Mouse (Mus musculus) forebrain, embryonic 13.5 days (tissue): ENCODE results near the gene Tert. TPM values are rescaled to one million over a fixed set of nuclear protein-coding genes. Genes with fewer than 3 reads are reported as not detected.

ENCODE experiments used
- ATAC-seq: fragments of 200-750 bp; cut with Nextera tagmentation; 2 replicates; pipeline ENCODE4 v1.8.0; 2017
- H3K27ac ChIP-seq: fragments of 300-500 bp; sonication (generic); 2 replicates; pipeline ENCODE4 v1.5.1; 2015; ENCODE audit warnings: inconsistent platforms, mild to moderate bottlenecking, moderate library complexity
- H3K27me3 ChIP-seq: fragments of 300-500 bp; sonication (generic); 2 replicates; pipeline ENCODE4 v1.6.1; 2015; ENCODE audit warnings: mild to moderate bottlenecking, inconsistent platforms
- H3K36me3 ChIP-seq: fragments of 300-500 bp; sonication (generic); 2 replicates; pipeline ENCODE4 v1.6.1; 2015; ENCODE audit warnings: mild to moderate bottlenecking, inconsistent platforms; ENCODE audit not compliant: poor library complexity, severe bottlenecking
- H3K4me1 ChIP-seq: fragments of 300-500 bp; sonication (generic); 2 replicates; pipeline ENCODE4 v1.6.1; 2015; ENCODE audit warnings: inconsistent platforms
- H3K4me2 ChIP-seq: fragments of 300-500 bp; sonication (generic); 2 replicates; pipeline ENCODE4 v1.6.1; 2015; ENCODE audit warnings: inconsistent platforms, mild to moderate bottlenecking, moderate library complexity
- H3K4me3 ChIP-seq: fragments of 300-500 bp; sonication (generic); 2 replicates; pipeline ENCODE4 v1.5.1; 2015; ENCODE audit warnings: mild to moderate bottlenecking, inconsistent platforms
- H3K9ac ChIP-seq: fragments of 300-500 bp; sonication (generic); 2 replicates; pipeline ENCODE4 v1.6.1; 2015; ENCODE audit warnings: mild to moderate bottlenecking, inconsistent platforms
- H3K9me3 ChIP-seq: fragments of 300-500 bp; sonication (generic); replicated peaks from 2 replicates; pipeline ENCODE4 v1.6.1; 2016; ENCODE audit warnings: inconsistent platforms
- WGBS: fragments of 180-500 bp; shearing (Covaris S2); methylation state at CpG from one replicate; pipeline ENCODE4 v1.1.7; 2015; 5-methylcytosine and 5-hydroxymethylcytosine counted together
- polyA plus RNA-seq: library from polyadenylated mRNA; unstranded; fragments of >200 nt; fragmentation: Nextera tagmentation; extraction: Ambion mirVana; gene quantifications from 2 replicates; pipeline ENCODE4 v1.2.1, GENCODE M21; 2015

The Tert gene
- 5.6 and 5.9 TPM in 2 replicates for polyA plus RNA-seq

GRCm38 (mm10) chr13:73626745-73627549, at the start of gene Tert:
TSS of gene Tert (plus strand) at chr13:73626911.
- peaks cover 8% of the 10 kb centered on the region for H3K36me3 ChIP-seq
- WGBS: 8% methylated on average over 47 of the region's 47 CpGs
- peak; percentile 88 for ATAC-seq
- H3K27me3 ChIP-seq: no peaks in the 10 kb centered on the region
- peak within 1 kb of the TSS; percentile 55 for H3K4me3 ChIP-seq
- H3K9me3 ChIP-seq: no peaks in the 10 kb centered on the region
- H3K4me2 ChIP-seq: peak within 1 kb of the TSS; percentile 76
- no peak within 1 kb of the TSS for H3K27ac ChIP-seq
- H3K4me1 ChIP-seq: peaks cover 36% of the 10 kb centered on the region
- H3K9ac ChIP-seq: peak within 1 kb of the TSS; percentile 76

- H3K4me2 ChIP-seq: no peak overlapping the region
- H3K36me3 ChIP-seq: no peaks in the 10 kb centered on the region
- no peak overlapping the region for H3K9ac ChIP-seq
- H3K4me3 ChIP-seq: no peak overlapping the region
- 76% methylated on average over 2 of the region's 2 CpGs for WGBS
- no peaks in the 10 kb centered on the region for H3K4me1 ChIP-seq
- H3K27ac ChIP-seq: no peak overlapping the region
- no peaks in the 10 kb centered on the region for H3K27me3 ChIP-seq
- no peak for ATAC-seq
- H3K9me3 ChIP-seq: no peaks in the 10 kb centered on the region
Measured at GRCm38 (mm10) chr13:73577277-73577676, 49.4 kb upstream of the Tert start.

DNA sequence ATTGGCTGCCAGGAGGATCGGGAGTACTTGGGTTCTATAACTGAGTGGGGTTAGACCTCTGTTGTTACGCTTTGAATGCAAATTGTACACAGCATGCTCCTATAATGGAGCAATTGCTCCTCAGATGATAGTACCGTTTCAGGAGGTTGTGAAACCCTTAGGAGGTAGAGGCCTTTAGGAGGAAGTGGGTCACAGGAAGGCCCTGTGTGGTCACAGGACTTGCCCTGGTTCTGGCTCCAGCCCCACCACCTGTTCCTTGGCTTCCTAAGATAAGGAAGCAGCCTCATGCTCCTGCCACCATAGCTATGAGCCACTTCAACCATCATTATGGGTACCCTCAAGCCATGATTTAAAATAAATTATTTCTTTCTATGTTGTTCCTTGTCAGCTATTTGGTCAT, 35.2 kb upstream of the Tert start:
- H3K9me3 ChIP-seq: no peaks in the 10 kb centered on the region
- ATAC-seq: no peak
- H3K4me1 ChIP-seq: no peaks in the 10 kb centered on the region
- peaks cover 9% of the 10 kb centered on the region; the same call in 1 of the 2 replicates for H3K27me3 ChIP-seq
- H3K36me3 ChIP-seq: no peaks in the 10 kb centered on the region
- H3K4me2 ChIP-seq: no peak overlapping the region
- H3K27ac ChIP-seq: no peak overlapping the region
- H3K9ac ChIP-seq: no peak overlapping the region
- no peak overlapping the region for H3K4me3 ChIP-seq
- WGBS: 81% methylated on average over 3 of the region's 3 CpGs

DNA sequence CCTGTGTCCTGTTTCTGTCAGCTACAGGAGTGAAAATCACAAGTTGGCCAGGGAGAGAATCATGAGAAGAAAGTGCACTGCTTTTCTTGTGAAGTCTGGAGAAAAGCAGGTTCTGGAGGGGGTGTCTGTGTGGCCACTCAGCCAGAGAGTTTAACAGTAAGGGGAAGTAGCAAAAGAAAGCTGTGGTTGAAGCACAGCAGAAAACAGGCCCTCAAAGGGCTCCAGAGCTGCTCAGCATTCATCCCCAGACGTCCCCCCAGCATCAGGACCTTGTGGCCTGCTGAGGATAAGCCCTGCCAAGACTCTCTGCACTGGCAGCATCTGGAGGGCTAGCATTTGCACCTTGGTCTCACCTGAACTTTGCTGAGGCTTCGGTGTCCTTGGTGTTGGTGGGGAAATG, 34.2 kb upstream of the Tert start:
- Histone ChIP-seq H3K4me1 (no peaks in the 10 kb centered on the region), H3K27ac (no peak overlapping the region), H3K9ac (no peak overlapping the region), H3K27me3 (peaks cover 10% of the 10 kb centered on the region; the same call in 1 of the 2 replicates), H3K9me3 (no peaks in the 10 kb centered on the region), H3K36me3 (no peaks in the 10 kb centered on the region), H3K4me3 (no peak overlapping the region), H3K4me2 (no peak overlapping the region)
- no peak for ATAC-seq
- 38% methylated on average over 2 of the region's 2 CpGs for WGBS

DNA sequence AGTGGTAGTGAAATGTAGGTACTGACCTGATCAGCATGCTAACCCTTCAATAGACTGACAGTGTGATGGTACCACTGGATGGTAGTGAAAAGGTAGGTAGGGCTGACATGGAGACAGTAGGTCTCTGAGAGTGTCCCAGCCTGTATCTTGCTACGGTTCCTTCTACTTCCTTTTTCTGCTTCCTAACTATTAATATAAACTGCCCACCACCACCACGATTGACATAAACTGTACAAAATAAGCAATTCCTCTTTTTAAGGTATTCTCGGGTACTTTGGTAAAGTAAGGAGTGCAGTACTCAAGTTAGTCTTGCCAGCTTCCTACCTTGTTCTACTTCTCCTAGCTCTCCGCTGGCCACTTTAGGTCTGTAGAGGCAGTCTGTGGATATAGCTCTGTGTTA, 30.4 kb upstream of the Tert start:
- Histone ChIP-seq H3K36me3 (no peaks in the 10 kb centered on the region), H3K9ac (no peak overlapping the region), H3K27ac (no peak overlapping the region), H3K9me3 (no peaks in the 10 kb centered on the region), H3K4me1 (no peaks in the 10 kb centered on the region), H3K4me2 (no peak overlapping the region), H3K27me3 (peaks cover 10% of the 10 kb centered on the region; the same call in 1 of the 2 replicates), H3K4me3 (no peak overlapping the region)
- no peak for ATAC-seq
- 82% methylated on average over 4 of the region's 4 CpGs for WGBS

- Histone ChIP-seq H3K9ac (no peak overlapping the region), H3K27me3 (peaks cover 7% of the 10 kb centered on the region; the same call in 1 of the 2 replicates), H3K4me2 (no peak overlapping the region), H3K36me3 (no peaks in the 10 kb centered on the region), H3K27ac (no peak overlapping the region), H3K9me3 (no peaks in the 10 kb centered on the region), H3K4me1 (peaks cover 17% of the 10 kb centered on the region), H3K4me3 (no peak overlapping the region)
- no peak for ATAC-seq
- WGBS: 79% methylated on average over 4 of the region's 4 CpGs
Measured at GRCm38 (mm10) chr13:73600217-73600616, 26.5 kb upstream of the Tert start.

DNA sequence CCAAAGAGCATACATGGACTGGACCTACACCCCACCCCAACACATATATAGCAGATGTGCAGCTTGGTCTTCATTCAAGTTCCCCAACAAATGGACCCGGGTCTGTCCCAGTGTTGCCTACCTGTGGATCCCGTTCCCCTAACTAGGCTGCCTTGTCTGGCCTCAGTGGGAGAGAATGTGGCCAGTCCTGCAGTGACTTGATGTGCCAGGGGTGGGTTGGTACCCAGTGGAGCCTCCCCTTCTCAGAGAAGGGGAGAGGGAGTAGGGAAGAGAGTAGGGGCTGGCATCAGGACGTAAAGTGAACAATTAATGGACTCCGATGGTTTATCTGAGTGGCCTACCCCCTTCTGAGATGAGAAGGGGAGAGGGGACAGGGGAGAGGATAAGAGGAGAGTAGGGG, 23.7 kb upstream of the Tert start:
- Histone ChIP-seq H3K36me3 (peaks cover 25% of the 10 kb centered on the region), H3K4me3 (peak overlapping the region; percentile 77), H3K4me1 (peaks cover 19% of the 10 kb centered on the region), H3K27me3 (no peaks in the 10 kb centered on the region), H3K27ac (no peak overlapping the region), H3K9me3 (no peaks in the 10 kb centered on the region), H3K4me2 (peak overlapping the region; percentile 87), H3K9ac (peak overlapping the region; percentile 85)
- no peak for ATAC-seq
- WGBS: 46% methylated on average over 4 of the region's 4 CpGs

DNA sequence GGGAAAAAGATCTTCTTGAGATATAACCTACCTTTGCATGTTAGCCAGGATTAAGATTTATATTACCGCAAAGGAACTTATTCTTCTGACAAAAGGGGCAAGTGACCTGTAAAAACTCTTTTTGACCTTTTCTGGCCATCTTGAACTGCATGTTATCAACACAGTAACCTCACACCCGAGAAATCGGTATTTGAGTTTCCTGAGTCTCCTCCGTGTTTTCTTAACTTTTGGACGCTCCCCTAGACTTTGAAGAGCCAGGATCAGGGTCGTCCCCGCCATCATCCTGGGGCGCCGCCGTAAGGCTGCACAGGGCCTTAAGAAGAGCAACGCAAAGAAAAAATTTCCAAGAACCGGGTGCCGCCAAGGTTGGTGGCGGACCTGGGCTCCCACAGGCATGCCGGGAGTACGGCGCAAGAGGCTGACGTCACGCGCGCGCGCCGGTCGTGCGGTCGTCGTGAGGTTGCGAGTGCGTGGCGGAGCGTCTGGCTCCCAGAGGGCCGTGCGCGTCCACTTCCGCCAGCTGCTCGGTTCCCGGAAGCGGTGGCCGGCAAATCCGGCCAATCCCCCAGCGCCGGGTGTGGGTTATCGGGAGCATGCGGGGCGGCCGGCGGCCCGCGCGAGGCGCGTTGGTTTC, 23.1 kb upstream of the Tert start, which contains the start of gene Clptm1l:
Gene Clptm1l (plus strand): TSS at position 485 of the 634 bp plus-strand sequence.
- Histone ChIP-seq H3K4me2 (peak within 1 kb of the TSS; percentile 87), H3K27ac (peak within 1 kb of the TSS; percentile 40)

DNA sequence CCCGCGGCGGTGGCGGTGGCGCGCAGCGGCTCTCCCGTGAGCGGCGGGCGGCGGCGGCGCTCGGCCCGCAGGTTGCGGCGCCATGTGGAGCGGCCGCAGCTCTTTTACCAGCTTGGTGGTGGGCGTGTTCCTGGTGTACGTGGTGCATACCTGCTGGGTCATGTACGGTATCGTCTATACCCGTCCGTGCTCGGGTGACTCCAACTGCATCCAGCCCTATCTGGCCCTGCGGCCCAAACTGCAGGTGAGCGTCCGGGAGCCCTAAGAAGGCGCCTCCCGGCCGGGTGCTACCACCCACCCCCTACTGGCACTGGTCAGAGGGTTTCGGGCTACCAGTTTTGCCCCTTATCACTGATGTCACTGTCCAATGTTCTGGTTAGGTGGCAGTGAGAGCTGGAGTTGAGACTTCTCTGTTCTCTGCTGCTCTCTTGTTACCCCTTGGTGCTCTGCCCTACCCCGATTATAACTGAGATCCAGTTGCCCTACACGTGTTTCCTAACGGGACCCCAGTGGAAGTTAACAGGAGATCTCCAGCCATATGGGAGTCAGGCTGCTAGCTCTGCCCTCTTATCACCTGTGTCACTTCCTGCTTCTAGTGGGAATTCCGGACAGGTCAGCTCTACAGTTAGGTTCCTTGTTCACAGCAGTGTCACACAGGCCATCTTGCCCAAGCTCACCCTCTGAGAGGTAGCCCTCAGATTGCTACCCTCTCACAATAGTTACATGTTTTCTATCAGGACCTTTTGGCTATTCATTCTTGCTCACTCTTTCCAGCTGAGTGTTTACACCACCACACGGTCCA, 22.4 kb upstream of the Tert start:
- 4% methylated on average over 32 of the region's 39 CpGs for WGBS
- peak overlapping the region; percentile 77 for H3K4me3 ChIP-seq
- peak overlapping the region; percentile 87 for H3K4me2 ChIP-seq
- H3K4me1 ChIP-seq: peaks cover 19% of the 10 kb centered on the region
- no peaks in the 10 kb centered on the region for H3K27me3 ChIP-seq
- H3K9me3 ChIP-seq: no peaks in the 10 kb centered on the region
- peak overlapping the region; percentile 85 for H3K9ac ChIP-seq
- ATAC-seq: peak; percentile 84
- H3K27ac ChIP-seq: no peak overlapping the region; the same call in 1 of the 2 replicates
- peaks cover 38% of the 10 kb centered on the region for H3K36me3 ChIP-seq

More for the DNA sequence above, 23.1 kb upstream of the Tert start, which contains the start of gene Clptm1l:
- Histone ChIP-seq H3K4me3 (peak within 1 kb of the TSS; percentile 77), H3K4me1 (peaks cover 19% of the 10 kb centered on the region), H3K9me3 (no peaks in the 10 kb centered on the region), H3K36me3 (peaks cover 31% of the 10 kb centered on the region), H3K27me3 (no peaks in the 10 kb centered on the region), H3K9ac (peak within 1 kb of the TSS; percentile 85)
- under 1% methylated on average over 33 of the region's 53 CpGs for WGBS
- ATAC-seq: peak; percentile 99

DNA sequence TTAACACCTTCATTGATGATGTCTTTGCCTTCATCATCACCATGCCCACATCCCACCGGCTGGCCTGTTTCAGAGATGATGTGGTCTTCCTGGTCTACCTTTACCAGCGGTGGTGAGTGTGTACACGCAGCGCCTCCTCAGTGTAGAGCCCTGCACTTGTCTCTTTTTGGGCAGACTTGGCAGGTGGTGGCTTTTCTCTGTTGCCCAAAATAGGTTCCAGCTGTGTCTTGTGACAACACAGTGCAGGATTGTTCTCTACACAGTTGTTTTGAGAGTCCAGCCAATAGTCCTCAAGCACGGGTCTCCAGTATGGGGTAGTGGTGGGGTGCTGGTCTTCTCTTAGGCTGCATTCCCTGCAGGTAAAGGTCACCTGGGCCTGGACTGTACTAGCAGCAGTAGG, 8.3 kb upstream of the Tert start:
- H3K27me3 ChIP-seq: no peaks in the 10 kb centered on the region
- no peak for ATAC-seq
- no peaks in the 10 kb centered on the region for H3K4me1 ChIP-seq
- H3K9me3 ChIP-seq: no peaks in the 10 kb centered on the region
- WGBS: 94% methylated on average over 5 of the region's 5 CpGs
- peaks cover 92% of the 10 kb centered on the region for H3K36me3 ChIP-seq
- no peak overlapping the region for H3K9ac ChIP-seq
- H3K4me2 ChIP-seq: no peak overlapping the region
- H3K4me3 ChIP-seq: no peak overlapping the region
- no peak overlapping the region for H3K27ac ChIP-seq

DNA sequence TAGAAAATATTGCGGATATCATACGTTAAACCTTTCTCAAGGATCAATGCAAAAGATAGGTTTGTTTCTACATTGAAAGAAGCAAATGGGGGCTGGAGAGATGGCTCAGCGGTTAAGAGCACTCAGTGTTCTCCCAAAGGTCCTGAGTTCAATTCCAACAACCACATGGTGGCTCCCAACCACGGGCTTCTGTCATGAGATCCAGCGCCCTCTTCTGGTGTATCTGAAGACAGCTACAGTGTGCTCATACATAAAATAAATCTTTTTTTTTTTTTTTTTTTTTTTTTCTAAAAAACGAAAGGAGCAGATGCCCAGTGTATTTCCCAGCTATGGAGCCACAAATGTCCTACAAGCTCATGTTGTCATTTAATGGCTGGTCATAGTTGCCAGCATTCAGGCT, 6.1 kb upstream of the Tert start:
- Histone ChIP-seq H3K27ac (no peak overlapping the region), H3K36me3 (peaks cover 70% of the 10 kb centered on the region)

DNA sequence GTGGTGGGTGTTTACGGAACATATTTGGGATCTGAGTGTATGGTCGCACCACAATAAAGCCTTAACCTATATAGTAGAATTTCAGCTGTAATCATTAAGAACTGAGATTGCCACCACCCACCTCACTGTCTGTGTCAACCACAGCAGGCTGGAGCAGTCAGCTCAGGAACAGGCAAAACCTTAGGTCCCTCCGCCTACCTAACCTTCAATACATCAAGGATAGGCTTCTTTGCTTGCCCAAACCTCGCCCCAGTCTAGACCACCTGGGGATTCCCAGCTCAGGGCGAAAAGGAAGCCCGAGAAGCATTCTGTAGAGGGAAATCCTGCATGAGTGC, 334 bp upstream of the Tert start:
- Histone ChIP-seq H3K4me1 (peaks cover 36% of the 10 kb centered on the region), H3K4me2 (peak overlapping the region; percentile 76), H3K27me3 (no peaks in the 10 kb centered on the region), H3K4me3 (peak overlapping the region; percentile 55), H3K9me3 (no peaks in the 10 kb centered on the region), H3K27ac (no peak overlapping the region), H3K9ac (peak overlapping the region; percentile 76), H3K36me3 (peaks cover 14% of the 10 kb centered on the region)
- peak; percentile 48 for ATAC-seq
- WGBS: 41% methylated on average over 6 of the region's 6 CpGs

More for the DNA sequence above, 6.1 kb upstream of the Tert start:
- H3K4me3 ChIP-seq: no peak overlapping the region
- no peak overlapping the region for H3K9ac ChIP-seq
- WGBS: 67% methylated on average over 6 of the region's 6 CpGs
- H3K27me3 ChIP-seq: no peaks in the 10 kb centered on the region
- no peaks in the 10 kb centered on the region for H3K4me1 ChIP-seq
- no peak for ATAC-seq
- H3K9me3 ChIP-seq: no peaks in the 10 kb centered on the region
- H3K4me2 ChIP-seq: no peak overlapping the region
